Mouse (Mus musculus): Measurements from ENCODE around the gene Il1rap. TPM values are rescaled to one million over a fixed set of nuclear protein-coding genes. Genes with fewer than 3 reads are reported as not detected.
A peak's percentile ranks its signal among the peaks of the same experiment; 100 is the strongest.

The Il1rap gene
- polyA plus RNA-seq, 1 experiment from 2014 or later = 6.6 TPM

DNA sequence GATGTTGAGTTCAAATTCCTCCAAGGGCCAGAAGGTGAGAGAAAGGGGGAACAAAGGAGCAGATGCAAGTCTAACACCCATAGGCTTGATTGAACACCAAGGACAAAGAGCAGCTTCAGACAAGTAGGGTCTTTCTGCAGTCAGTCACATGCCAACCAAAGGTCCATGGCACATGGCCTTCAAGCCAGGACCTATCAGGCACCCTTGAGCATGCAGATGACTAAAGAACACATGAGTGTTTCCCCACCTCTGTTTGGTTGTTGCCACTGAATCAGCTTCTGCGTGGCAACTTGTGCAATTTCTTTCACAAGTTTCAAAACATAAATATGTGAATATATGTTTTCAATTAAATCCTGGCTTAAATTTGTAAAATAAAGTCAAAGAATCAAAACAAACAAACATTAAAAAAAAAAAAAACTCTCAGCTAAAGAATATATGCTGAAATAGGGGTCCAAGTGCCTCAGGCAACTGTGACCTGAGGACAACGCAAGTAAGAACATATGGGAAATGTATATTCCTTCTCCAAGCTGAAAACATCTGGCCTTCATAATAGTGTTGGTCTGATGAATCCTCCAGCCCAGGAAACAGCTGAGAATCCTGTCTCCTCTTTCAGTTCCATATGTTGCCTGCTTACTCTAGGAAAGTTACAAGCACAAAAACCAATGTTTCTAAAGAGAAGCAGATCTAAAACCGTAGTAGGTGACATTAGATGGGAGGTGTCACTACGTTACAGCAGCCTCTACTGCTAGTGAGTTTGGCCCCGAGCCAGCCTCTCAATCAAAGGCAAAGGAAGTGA, 142.6 kb downstream of the Il1rap start:
- Histone ChIP-seq H3K27me3 (ENCODE audit: control insufficient read depth, insufficient read depth, low read length) (no peaks in the 10 kb centered on the region), H3K36me3 (ENCODE audit: control insufficient read depth, insufficient read depth, low read length) (no peaks in the 10 kb centered on the region), H3K9me3 (ENCODE audit: control insufficient read depth, low read length) (no peaks in the 10 kb centered on the region), H3K4me2 (ENCODE audit: low read depth, severe bottlenecking) (no peak overlapping the region), H3K9ac (ENCODE audit: low read length) (no peak overlapping the region), H3K4me3 (ENCODE audit: low read depth, low read length) (no peak overlapping the region), H3K4me1 (ENCODE audit: control insufficient read depth, insufficient read depth, low read length) (no peaks in the 10 kb centered on the region), H3K27ac (replicated peaks; ENCODE audit: low read depth, low read length) (no peak overlapping the region)
- 49% methylated on average over 5 of the region's 5 CpGs for WGBS
- no peak for DNase-seq (ENCODE audit: low spot score)
- peak; percentile 39; the same call in 1 of the 2 replicates for ATAC-seq (ENCODE audit: insufficient number of reproducible peaks, low FRiP score, low TSS enrichment, low read depth)

DNA sequence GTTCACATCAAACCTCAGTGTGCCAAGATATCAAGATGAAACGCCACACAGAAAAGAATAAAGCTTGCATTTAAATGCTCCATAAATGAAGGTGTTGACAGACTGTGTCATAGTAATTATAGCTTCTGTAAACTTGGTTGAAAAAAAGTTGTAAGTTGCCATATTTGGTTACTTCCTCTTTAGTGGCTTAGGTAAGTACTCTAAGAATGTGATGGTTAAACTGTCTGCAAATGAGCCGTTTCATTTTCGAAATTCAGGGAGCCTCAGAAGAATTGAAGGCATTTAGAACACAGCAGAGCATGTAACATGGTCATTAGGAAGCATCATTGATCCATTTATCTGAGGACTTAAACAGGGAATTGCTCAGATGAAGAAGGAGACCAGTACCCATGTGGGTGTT, 146.6 kb downstream of the Il1rap start:
- 84% methylated on average over 3 of the region's 3 CpGs for WGBS
- Histone ChIP-seq H3K4me3 (ENCODE audit: low read depth, low read length) (no peak overlapping the region), H3K4me2 (ENCODE audit: low read depth, severe bottlenecking) (no peak overlapping the region), H3K9me3 (ENCODE audit: control insufficient read depth, low read length) (no peaks in the 10 kb centered on the region), H3K27ac (replicated peaks; ENCODE audit: low read depth, low read length) (no peak overlapping the region), H3K36me3 (ENCODE audit: control insufficient read depth, insufficient read depth, low read length) (no peaks in the 10 kb centered on the region), H3K9ac (ENCODE audit: low read length) (no peak overlapping the region), H3K4me1 (ENCODE audit: control insufficient read depth, insufficient read depth, low read length) (no peaks in the 10 kb centered on the region), H3K27me3 (ENCODE audit: control insufficient read depth, insufficient read depth, low read length) (no peaks in the 10 kb centered on the region)
- ATAC-seq (ENCODE audit: insufficient number of reproducible peaks, low FRiP score, low TSS enrichment, low read depth) (no peak), DNase-seq (ENCODE audit: low spot score) (no peak)

DNA sequence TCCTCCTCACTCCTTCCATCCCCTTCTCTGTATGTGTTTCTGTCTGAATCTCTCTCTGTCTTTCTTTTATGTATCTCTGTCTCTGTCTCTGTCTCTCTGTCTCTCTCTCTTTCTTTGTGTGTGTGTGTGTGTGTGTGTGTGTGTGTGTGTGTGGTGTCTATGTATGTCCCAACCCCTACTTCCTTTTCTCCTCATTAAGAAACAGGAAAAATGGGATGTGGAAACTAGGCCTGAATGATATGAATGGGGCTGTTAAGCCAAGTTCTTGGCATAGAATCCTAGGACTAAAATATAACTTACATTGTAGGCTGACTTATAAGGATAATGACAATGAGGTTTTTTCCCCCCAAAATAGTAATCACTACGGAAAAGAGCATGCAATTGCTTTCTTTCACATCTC, 149.4 kb downstream of the Il1rap start:
- 89% methylated on average over 1 of the region's 1 CpGs for WGBS
- no peaks in the 10 kb centered on the region for H3K4me1 ChIP-seq (ENCODE audit: control insufficient read depth, insufficient read depth, low read length)
- no peak overlapping the region for H3K4me2 ChIP-seq (ENCODE audit: low read depth, severe bottlenecking)
- H3K27me3 ChIP-seq (ENCODE audit: control insufficient read depth, insufficient read depth, low read length) = no peaks in the 10 kb centered on the region
- no peaks in the 10 kb centered on the region for H3K36me3 ChIP-seq (ENCODE audit: control insufficient read depth, insufficient read depth, low read length)
- no peak overlapping the region for H3K4me3 ChIP-seq (ENCODE audit: low read depth, low read length)
- DNase-seq (ENCODE audit: low spot score) (no peak), ATAC-seq (ENCODE audit: insufficient number of reproducible peaks, low FRiP score, low TSS enrichment, low read depth) (no peak)
- H3K9me3 ChIP-seq (ENCODE audit: control insufficient read depth, low read length) = no peaks in the 10 kb centered on the region
- no peak overlapping the region for H3K9ac ChIP-seq (ENCODE audit: low read length)
- H3K27ac ChIP-seq (replicated peaks; ENCODE audit: low read depth, low read length) = no peak overlapping the region

DNA sequence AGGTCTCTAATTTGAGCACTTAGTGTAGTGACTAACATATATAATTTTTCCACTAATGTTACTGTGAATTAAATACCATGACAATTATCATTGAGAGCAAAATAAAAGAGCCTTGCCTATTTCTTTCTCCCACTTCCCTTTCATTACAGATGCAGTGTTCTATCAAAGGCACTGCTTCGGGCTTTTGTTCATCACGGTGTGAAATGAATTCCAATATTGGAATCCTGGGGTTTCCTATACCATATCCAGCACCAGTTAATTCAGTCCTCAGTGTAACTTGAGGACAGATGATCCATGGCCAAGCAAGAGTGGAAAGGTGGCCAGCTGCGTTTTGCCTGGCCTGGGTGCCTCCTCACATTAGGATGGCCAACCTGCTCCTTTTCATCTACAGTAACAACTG, 151.1 kb downstream of the Il1rap start:
- no peak for DNase-seq (ENCODE audit: low spot score)
- 85% methylated on average over 3 of the region's 3 CpGs for WGBS
- H3K36me3 ChIP-seq (ENCODE audit: control insufficient read depth, insufficient read depth, low read length) = no peaks in the 10 kb centered on the region
- H3K4me1 ChIP-seq (ENCODE audit: control insufficient read depth, insufficient read depth, low read length) = no peaks in the 10 kb centered on the region
- H3K27me3 ChIP-seq (ENCODE audit: control insufficient read depth, insufficient read depth, low read length) = no peaks in the 10 kb centered on the region
- H3K27ac ChIP-seq (replicated peaks; ENCODE audit: low read depth, low read length) = no peak overlapping the region
- H3K4me2 ChIP-seq (ENCODE audit: low read depth, severe bottlenecking) = no peak overlapping the region
- H3K9me3 ChIP-seq (ENCODE audit: control insufficient read depth, low read length) = no peaks in the 10 kb centered on the region
- no peak overlapping the region for H3K9ac ChIP-seq (ENCODE audit: low read length)
- no peak overlapping the region for H3K4me3 ChIP-seq (ENCODE audit: low read depth, low read length)
- no peak for ATAC-seq (ENCODE audit: insufficient number of reproducible peaks, low FRiP score, low TSS enrichment, low read depth)

DNA sequence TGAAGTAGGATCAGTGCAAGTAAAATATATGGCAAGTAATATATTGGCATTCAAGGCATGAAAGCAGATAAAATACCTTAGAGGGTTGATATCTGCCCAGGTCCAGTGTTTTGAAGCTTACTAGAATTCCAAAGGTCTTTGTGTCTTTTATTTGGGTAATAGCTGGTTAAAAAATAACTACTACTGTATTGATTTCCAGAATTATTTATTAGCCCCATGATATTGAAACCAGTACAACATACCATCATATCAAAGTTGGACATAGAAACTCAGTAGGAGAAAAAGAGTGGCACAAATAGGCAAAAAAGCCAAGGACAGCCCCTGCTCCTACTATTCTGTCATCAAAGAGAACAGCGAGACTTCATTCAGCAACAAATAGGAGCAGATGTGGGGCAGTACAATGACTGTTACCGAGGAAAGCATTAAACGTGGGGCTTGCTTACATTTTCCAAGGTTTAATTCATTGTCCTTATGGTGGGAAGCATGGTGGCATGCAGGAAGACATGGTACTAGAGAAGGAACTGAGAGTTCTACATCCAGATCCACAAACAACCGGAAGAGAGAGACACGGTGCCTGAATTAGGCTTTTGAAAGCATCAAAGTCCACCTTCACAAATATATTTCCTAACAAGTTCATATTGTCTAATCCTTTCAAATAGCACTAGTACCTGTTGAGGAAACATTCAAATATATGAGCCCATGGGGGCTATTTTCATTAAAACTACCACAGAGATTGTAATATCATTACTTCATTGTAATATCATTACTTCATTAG, 174.1 kb downstream of the Il1rap start:
- Histone ChIP-seq H3K9me3 (ENCODE audit: control insufficient read depth, low read length) (no peaks in the 10 kb centered on the region), H3K4me2 (ENCODE audit: low read depth, severe bottlenecking) (no peak overlapping the region), H3K4me1 (ENCODE audit: control insufficient read depth, insufficient read depth, low read length) (no peaks in the 10 kb centered on the region), H3K36me3 (ENCODE audit: control insufficient read depth, insufficient read depth, low read length) (no peaks in the 10 kb centered on the region), H3K9ac (ENCODE audit: low read length) (no peak overlapping the region), H3K27ac (replicated peaks; ENCODE audit: low read depth, low read length) (no peak overlapping the region), H3K4me3 (ENCODE audit: low read depth, low read length) (no peak overlapping the region), H3K27me3 (ENCODE audit: control insufficient read depth, insufficient read depth, low read length) (no peaks in the 10 kb centered on the region)
- DNase-seq (ENCODE audit: low spot score) (no peak), ATAC-seq (ENCODE audit: insufficient number of reproducible peaks, low FRiP score, low TSS enrichment, low read depth) (no peak)
- WGBS = 79% methylated on average over 5 of the region's 5 CpGs

DNA sequence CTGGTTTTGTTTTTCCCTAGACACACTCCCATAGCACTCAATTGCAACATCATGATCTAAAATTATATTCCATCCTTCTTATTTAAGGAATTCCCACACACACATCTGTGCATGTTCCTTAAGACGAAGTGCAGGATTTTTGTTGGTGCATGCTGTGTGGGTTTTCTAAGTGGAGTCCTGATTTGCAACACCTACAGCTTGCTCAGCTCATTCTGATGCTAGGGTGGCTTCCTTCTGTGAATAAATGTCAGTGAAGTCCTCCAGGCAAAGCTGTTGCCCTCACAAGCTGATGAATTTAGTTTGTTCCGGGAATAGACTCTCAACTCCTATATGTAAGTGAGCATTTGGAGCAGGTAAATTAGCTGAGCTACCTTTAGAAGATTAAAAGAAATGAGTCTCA, 194.5 kb downstream of the Il1rap start:
- H3K27ac ChIP-seq (replicated peaks; ENCODE audit: low read depth, low read length) = no peak overlapping the region
- no peak for DNase-seq (ENCODE audit: low spot score)
- H3K9me3 ChIP-seq (ENCODE audit: control insufficient read depth, low read length) = no peaks in the 10 kb centered on the region
- H3K9ac ChIP-seq (ENCODE audit: low read length) = no peak overlapping the region
- no peak overlapping the region for H3K4me2 ChIP-seq (ENCODE audit: low read depth, severe bottlenecking)
- H3K4me1 ChIP-seq (ENCODE audit: control insufficient read depth, insufficient read depth, low read length) = no peaks in the 10 kb centered on the region
- WGBS = 87% methylated on average over 2 of the region's 2 CpGs
- H3K36me3 ChIP-seq (ENCODE audit: control insufficient read depth, insufficient read depth, low read length) = no peaks in the 10 kb centered on the region
- no peak for ATAC-seq (ENCODE audit: insufficient number of reproducible peaks, low FRiP score, low TSS enrichment, low read depth)
- no peaks in the 10 kb centered on the region for H3K27me3 ChIP-seq (ENCODE audit: control insufficient read depth, insufficient read depth, low read length)
- no peak overlapping the region for H3K4me3 ChIP-seq (ENCODE audit: low read depth, low read length)

DNA sequence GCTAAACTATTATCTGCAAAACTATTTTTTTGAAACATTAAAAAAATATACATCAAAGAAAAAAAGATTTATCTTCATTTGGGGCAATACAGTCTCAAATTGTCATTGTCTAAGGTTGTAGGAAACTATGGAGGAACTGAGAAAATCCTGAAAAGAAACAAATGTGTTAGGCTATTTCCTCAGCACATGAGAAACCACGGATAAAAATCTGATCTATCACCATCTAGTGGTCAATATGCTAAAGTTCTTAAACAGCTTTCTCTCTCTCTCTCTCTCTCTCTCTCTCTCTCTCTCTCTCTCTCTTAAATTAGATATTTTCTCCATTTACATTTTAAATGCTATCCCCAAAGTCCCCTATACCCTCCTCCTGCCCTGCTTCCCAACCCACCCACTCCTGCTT, 195.6 kb downstream of the Il1rap start:
- no peak for DNase-seq (ENCODE audit: low spot score)
- WGBS = 20% methylated on average over 1 of the region's 1 CpGs

More for the DNA sequence above, 195.6 kb downstream of the Il1rap start:
- no peak overlapping the region for H3K4me3 ChIP-seq (ENCODE audit: low read depth, low read length)
- H3K9me3 ChIP-seq (ENCODE audit: control insufficient read depth, low read length) = no peaks in the 10 kb centered on the region
- no peak overlapping the region for H3K9ac ChIP-seq (ENCODE audit: low read length)
- H3K4me1 ChIP-seq (ENCODE audit: control insufficient read depth, insufficient read depth, low read length) = no peaks in the 10 kb centered on the region
- no peak for ATAC-seq (ENCODE audit: insufficient number of reproducible peaks, low FRiP score, low TSS enrichment, low read depth)
- H3K36me3 ChIP-seq (ENCODE audit: control insufficient read depth, insufficient read depth, low read length) = no peaks in the 10 kb centered on the region
- no peaks in the 10 kb centered on the region for H3K27me3 ChIP-seq (ENCODE audit: control insufficient read depth, insufficient read depth, low read length)
- no peak overlapping the region for H3K4me2 ChIP-seq (ENCODE audit: low read depth, severe bottlenecking)
- no peak overlapping the region for H3K27ac ChIP-seq (replicated peaks; ENCODE audit: low read depth, low read length)

All from limb, embryonic 11.5 days (tissue).